Mouse (Mus musculus) embryonic facial prominence, embryonic 15.5 days (tissue): ENCODE measurements at regions not wholly inside any gene's neighbourhood (a gene's known extent, or its start where the extent isn't known, plus 50 kb on each side); places are given as distances from the start of the nearest gene placed in this dataset.

ENCODE experiments used
- ATAC-seq: fragments of 200-750 bp; cut with Nextera tagmentation; 2 replicates; pipeline ENCODE4 v1.8.0; 2017; ENCODE audit warnings: low read depth, moderate TSS enrichment; ENCODE audit not compliant: insufficient number of reproducible peaks, low FRiP score, low TSS enrichment
- H3K27ac ChIP-seq: fragments of 300-500 bp; sonication (generic); replicated peaks from 2 replicates; pipeline ENCODE4 v1.5.1; 2015; ENCODE audit warnings: mild to moderate bottlenecking, inconsistent platforms
- H3K27me3 ChIP-seq: fragments of 300-500 bp; sonication (generic); 2 replicates; pipeline ENCODE4 v1.6.1; 2015; ENCODE audit warnings: inconsistent platforms
- H3K36me3 ChIP-seq: fragments of 300-500 bp; sonication (generic); 2 replicates; pipeline ENCODE4 v1.6.1; 2015; ENCODE audit warnings: mild to moderate bottlenecking, inconsistent platforms
- H3K4me1 ChIP-seq: fragments of 300-500 bp; sonication (generic); 2 replicates; pipeline ENCODE4 v1.6.1; 2015; ENCODE audit warnings: inconsistent platforms
- H3K4me2 ChIP-seq: fragments of 300-500 bp; sonication (generic); replicated peaks from 2 replicates; pipeline ENCODE4 v1.6.1; 2015; ENCODE audit warnings: mild to moderate bottlenecking, inconsistent platforms
- H3K4me3 ChIP-seq: fragments of 300-500 bp; sonication (generic); replicated peaks from 2 replicates; pipeline ENCODE4 v1.5.1; 2015; ENCODE audit warnings: mild to moderate bottlenecking, inconsistent platforms
- H3K9ac ChIP-seq: fragments of 300-500 bp; sonication (generic); 2 replicates; pipeline ENCODE4 v1.6.1; 2015; ENCODE audit warnings: inconsistent platforms
- H3K9me3 ChIP-seq: fragments of 300-500 bp; sonication (generic); replicated peaks from 2 replicates; pipeline ENCODE4 v1.6.1; 2016; ENCODE audit warnings: inconsistent platforms
- WGBS: fragments of 180-500 bp; shearing (Covaris S2); methylation state at CpG from one replicate; pipeline ENCODE4 v1.1.7; 2015; 5-methylcytosine and 5-hydroxymethylcytosine counted together

DNA sequence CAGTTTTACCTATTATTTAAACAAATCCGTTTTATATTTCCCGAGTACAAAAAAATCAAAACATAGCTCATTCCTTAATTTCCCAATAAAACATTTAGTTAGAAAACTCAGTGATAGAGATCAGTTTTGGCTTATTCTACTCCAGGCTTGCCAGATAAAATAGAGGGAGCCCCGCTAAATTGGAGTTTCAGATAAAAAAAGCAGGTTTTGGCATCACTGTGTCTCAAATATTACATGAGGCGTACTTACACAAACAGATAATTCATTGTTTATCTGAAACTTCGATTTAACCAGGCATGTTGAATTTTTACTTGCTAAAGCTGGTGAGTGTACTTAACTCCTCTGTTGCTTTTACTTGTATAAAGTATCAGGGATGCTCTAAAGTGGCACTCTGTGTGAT is 121.5 kb downstream of the Sem1 start:
- H3K27ac ChIP-seq: no peak overlapping the region
- no peak for ATAC-seq
- H3K36me3 ChIP-seq: no peaks in the 10 kb centered on the region
- WGBS: 61% methylated on average over 5 of the region's 5 CpGs
- H3K4me2 ChIP-seq: no peak overlapping the region
- peaks cover 5% of the 10 kb centered on the region; the same call in 1 of the 2 replicates for H3K27me3 ChIP-seq
- no peak overlapping the region for H3K4me3 ChIP-seq
- no peak overlapping the region for H3K9ac ChIP-seq
- H3K4me1 ChIP-seq: no peaks in the 10 kb centered on the region
- no peaks in the 10 kb centered on the region for H3K9me3 ChIP-seq

DNA sequence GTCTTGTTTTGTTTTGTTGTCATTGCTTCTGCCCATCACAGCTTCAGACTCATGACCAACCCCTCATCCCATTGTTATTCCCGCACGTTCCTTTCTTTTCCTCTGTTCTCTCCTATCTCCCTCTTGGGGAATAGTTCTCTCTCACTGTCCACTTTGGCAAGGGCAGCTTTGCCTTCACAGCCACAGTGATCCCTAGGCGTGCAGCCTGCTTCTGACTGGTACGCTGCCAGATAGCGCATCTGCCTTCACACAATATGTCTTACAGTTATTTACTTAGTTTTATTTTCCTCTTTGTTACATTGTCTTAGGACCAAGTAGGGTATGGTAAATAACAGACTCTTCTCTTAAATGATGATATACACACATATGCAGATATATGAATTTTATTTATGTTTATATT is 122.9 kb downstream of the Sem1 start:
- H3K4me1 ChIP-seq: no peaks in the 10 kb centered on the region
- WGBS: 86% methylated on average over 5 of the region's 5 CpGs
- no peaks in the 10 kb centered on the region for H3K36me3 ChIP-seq
- no peak overlapping the region for H3K9ac ChIP-seq
- no peaks in the 10 kb centered on the region for H3K9me3 ChIP-seq
- no peak for ATAC-seq
- no peak overlapping the region for H3K4me3 ChIP-seq
- H3K27me3 ChIP-seq: peaks cover 5% of the 10 kb centered on the region; the same call in 1 of the 2 replicates
- no peak overlapping the region for H3K4me2 ChIP-seq
- no peak overlapping the region for H3K27ac ChIP-seq

- no peak overlapping the region for H3K9ac ChIP-seq
- no peaks in the 10 kb centered on the region for H3K4me1 ChIP-seq
- H3K4me3 ChIP-seq: no peak overlapping the region
- no peaks in the 10 kb centered on the region; the same call in 1 of the 2 replicates for H3K27me3 ChIP-seq
- H3K36me3 ChIP-seq: no peaks in the 10 kb centered on the region
- ATAC-seq: no peak
- WGBS: 79% methylated on average over 2 of the region's 2 CpGs
- H3K4me2 ChIP-seq: no peak overlapping the region
- H3K9me3 ChIP-seq: no peaks in the 10 kb centered on the region
- H3K27ac ChIP-seq: no peak overlapping the region
Observed at GRCm38 (mm10) chr6:6454396-6454795, 124.1 kb downstream of the Sem1 start.

DNA sequence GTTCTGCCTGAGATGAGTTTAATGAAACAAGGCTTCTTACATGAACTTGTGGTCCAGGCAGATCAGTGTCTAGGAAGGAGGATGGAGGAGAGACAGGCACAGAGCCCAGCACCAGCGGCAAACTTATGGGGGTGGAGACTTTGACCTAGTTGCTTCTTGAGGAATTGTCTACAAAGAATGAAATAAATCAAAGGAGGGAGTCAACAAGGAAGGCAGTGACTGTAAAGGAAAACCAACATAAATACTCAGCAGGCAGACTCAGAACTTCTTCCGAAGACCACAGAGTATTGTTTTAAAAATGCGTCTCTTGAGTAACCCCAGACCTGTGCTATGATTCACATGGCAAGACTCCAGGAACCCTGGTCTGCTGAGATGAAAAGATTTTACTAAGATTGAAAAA is 143.6 kb downstream of the Sem1 start:
- WGBS: 70% methylated on average over 3 of the region's 3 CpGs

DNA sequence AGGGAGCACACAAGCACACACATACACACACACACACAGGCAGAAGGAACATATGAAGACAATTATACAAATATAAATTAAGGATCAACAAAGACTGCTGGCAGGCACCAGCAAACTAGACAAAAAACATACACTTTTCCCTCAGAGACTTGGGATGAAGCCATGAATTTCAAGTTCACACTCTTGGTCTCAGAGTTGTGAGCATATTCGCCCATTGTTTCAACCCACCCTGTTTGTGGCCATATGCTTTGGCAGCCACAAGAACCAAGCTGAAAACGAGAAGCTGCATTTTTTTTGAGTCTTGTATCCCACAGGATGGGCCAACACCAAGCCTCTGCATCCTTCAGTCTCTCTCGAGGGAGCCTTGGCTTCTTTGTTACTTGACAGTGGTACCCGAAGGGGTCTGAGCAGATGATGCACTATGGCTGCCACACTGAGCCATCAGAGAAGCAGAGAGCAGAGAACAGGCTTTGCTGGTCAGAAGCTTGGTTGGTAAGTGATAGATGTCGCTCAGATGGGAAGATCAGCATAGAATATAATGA is 144.1 kb downstream of the Sem1 start:
- Histone ChIP-seq H3K36me3 (no peaks in the 10 kb centered on the region), H3K9ac (no peak overlapping the region), H3K27ac (no peak overlapping the region), H3K4me2 (no peak overlapping the region), H3K27me3 (no peaks in the 10 kb centered on the region), H3K9me3 (no peaks in the 10 kb centered on the region), H3K4me1 (peaks cover 4% of the 10 kb centered on the region; the same call in 1 of the 2 replicates), H3K4me3 (no peak overlapping the region)
- WGBS: 60% methylated on average over 5 of the region's 5 CpGs
- ATAC-seq: no peak

More for the DNA sequence above, 143.6 kb downstream of the Sem1 start:
- no peak overlapping the region for H3K4me3 ChIP-seq
- H3K27me3 ChIP-seq: no peaks in the 10 kb centered on the region
- H3K9ac ChIP-seq: no peak overlapping the region
- no peak overlapping the region for H3K4me2 ChIP-seq
- no peak for ATAC-seq
- no peaks in the 10 kb centered on the region for H3K36me3 ChIP-seq
- H3K4me1 ChIP-seq: peaks cover 4% of the 10 kb centered on the region; the same call in 1 of the 2 replicates
- H3K27ac ChIP-seq: no peak overlapping the region
- no peaks in the 10 kb centered on the region for H3K9me3 ChIP-seq

DNA sequence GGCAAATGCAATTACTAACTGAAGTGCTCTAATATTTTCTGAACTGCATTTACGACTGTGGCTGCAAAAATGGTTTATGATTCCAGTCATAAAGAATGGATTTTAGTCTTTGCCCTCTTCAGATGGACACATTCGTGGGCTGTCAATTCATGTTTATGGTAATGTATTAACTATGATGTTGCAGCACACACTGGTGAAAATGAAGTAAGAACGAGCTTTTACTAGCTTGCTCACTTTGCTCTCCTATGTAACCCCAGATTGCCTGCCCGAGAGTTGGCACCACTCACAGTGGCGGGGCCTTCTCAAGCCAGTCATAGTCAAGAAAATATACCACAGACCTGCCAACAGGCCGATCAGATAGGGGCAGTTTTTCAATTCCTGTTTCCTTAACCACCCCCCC is 145.3 kb downstream of the Sem1 start:
- Histone ChIP-seq H3K27ac (no peak overlapping the region), H3K9ac (no peak overlapping the region), H3K4me3 (no peak overlapping the region), H3K36me3 (no peaks in the 10 kb centered on the region), H3K4me1 (peaks cover 4% of the 10 kb centered on the region; the same call in 1 of the 2 replicates), H3K27me3 (no peaks in the 10 kb centered on the region), H3K4me2 (no peak overlapping the region), H3K9me3 (no peaks in the 10 kb centered on the region)
- WGBS: 86% methylated on average over 6 of the region's 6 CpGs
- no peak for ATAC-seq

- peak; percentile 43; the same call in 1 of the 2 replicates for ATAC-seq
- Histone ChIP-seq H3K36me3 (no peaks in the 10 kb centered on the region), H3K27ac (no peak overlapping the region), H3K27me3 (no peaks in the 10 kb centered on the region), H3K9ac (no peak overlapping the region), H3K9me3 (no peaks in the 10 kb centered on the region), H3K4me2 (no peak overlapping the region), H3K4me1 (no peaks in the 10 kb centered on the region; the same call in 1 of the 2 replicates), H3K4me3 (no peak overlapping the region)
- WGBS: 48% methylated on average over 9 of the region's 9 CpGs
Observed at GRCm38 (mm10) chr6:6414654-6415610, 163.5 kb downstream of the Sem1 start.

DNA sequence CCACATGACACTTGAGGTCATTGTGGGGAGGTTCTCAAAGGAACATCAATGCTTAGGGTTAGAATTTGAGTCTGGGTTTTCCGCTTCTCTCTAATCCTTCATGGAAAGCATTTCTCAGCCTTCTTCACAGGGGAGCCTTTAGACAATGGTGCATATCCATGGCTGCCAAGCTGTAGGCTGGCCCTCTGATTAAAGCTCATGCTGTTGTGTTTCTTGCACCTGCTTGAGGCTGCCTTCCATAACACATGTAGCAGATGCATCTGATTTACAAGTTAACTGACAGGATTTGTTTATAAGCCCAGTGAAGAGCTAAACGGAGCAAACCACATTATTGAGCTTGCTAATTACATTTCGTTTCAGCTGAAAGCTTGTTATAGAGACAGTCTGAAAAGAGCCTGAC is 180.5 kb downstream of the Sem1 start:
- WGBS: 51% methylated on average over 3 of the region's 3 CpGs

DNA sequence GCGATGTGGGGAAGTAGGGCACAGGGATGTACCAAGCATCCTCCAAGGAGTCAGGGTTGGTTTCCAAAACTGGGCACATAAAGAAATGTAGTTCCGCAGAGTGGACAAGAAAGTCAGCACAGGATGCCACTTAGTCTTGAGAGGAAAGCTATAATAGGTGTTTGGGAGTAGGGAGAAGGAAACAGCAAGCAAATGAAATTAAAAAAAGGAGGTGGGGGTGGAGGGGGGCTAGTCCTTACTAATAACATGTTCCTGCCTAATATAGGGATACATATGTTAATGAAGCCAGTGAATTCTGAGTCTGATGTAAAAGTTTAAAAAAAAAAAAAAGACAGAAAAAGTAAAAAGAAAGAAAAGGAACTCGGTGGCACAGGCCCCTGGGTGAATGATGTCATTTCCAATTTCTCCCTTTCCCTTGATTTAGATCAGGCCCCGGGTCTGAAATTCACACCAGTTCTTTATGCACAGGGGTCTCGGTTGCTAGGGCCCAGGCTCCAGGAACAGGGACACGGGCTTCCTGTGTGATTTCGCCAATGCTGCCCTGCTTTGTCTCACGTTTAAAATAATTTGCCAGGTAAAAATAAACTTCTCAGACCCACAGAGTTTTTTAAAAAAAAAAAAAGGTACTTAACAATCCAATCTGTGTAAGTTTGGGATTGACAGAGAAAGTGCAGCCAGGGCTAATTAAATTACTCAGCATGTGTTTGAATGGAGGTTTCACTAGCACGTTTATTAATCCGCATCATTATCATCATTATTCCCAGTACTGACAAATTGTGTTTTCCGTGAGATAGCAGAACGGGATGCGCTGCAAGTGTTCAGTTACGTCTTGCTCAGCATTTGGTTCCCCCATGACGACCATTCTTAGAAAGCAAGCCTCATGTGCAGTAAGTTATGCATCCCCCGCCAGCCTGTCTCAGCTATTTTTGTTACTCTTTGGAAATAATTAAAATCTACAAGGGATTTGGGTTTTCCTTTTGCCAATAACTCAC is 172.8 kb upstream of the Slc25a13 start:
- H3K36me3 ChIP-seq: no peaks in the 10 kb centered on the region
- H3K27me3 ChIP-seq: peaks cover 7% of the 10 kb centered on the region; the same call in 1 of the 2 replicates
- H3K27ac ChIP-seq: no peak overlapping the region
- 47% methylated on average over 16 of the region's 16 CpGs for WGBS
- H3K4me1 ChIP-seq: no peaks in the 10 kb centered on the region
- H3K9ac ChIP-seq: no peak overlapping the region
- ATAC-seq: no peak
- no peaks in the 10 kb centered on the region for H3K9me3 ChIP-seq
- H3K4me2 ChIP-seq: no peak overlapping the region
- H3K4me3 ChIP-seq: no peak overlapping the region

More for the DNA sequence above, 180.5 kb downstream of the Sem1 start:
- Histone ChIP-seq H3K9ac (no peak overlapping the region), H3K4me1 (no peaks in the 10 kb centered on the region), H3K27ac (no peak overlapping the region), H3K4me2 (no peak overlapping the region), H3K36me3 (no peaks in the 10 kb centered on the region), H3K27me3 (no peaks in the 10 kb centered on the region), H3K4me3 (no peak overlapping the region), H3K9me3 (no peaks in the 10 kb centered on the region)
- ATAC-seq: no peak

GRCm38 (mm10) chr6:6388835-6389440 is 172.0 kb upstream of the Slc25a13 start:
- H3K9me3 ChIP-seq: no peaks in the 10 kb centered on the region
- no peak overlapping the region for H3K27ac ChIP-seq
- 29% methylated on average over 5 of the region's 5 CpGs for WGBS
- H3K9ac ChIP-seq: no peak overlapping the region
- H3K36me3 ChIP-seq: no peaks in the 10 kb centered on the region
- H3K4me3 ChIP-seq: no peak overlapping the region
- peaks cover 10% of the 10 kb centered on the region; the same call in 1 of the 2 replicates for H3K27me3 ChIP-seq
- H3K4me2 ChIP-seq: no peak overlapping the region
- ATAC-seq: no peak
- no peaks in the 10 kb centered on the region for H3K4me1 ChIP-seq
